8 mouse cellular contexts compared by ENCODE assay signal in the genomic region with DNA sequence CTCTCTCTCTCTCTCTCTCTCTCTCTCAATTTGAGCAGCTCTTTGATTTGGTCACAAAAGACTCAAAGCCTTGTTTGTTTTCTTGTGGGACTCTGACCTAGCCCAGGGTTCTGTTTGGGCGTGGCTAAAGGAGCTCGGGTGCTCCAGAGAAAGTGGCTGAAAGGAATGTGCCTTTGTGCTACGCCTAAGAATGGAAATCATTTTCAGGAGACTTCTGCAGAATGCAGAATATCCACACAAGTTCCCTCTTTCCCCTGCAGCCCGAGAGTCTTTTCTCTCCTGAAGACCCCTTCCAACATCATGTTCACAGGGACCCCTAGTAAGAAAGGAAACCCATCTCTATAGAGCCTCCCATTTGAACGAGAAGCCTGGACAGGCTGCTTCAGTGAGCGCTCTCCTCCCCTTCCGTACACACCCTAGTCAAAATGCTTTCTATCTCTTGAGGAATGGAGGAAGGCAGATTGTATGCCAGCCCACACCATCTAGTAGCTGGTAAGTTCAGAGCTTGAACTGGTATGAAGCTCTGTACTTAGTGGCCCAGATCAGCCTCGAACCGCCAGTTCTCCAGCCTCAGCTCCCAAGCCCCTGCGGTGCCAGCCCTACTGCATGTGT. TPM values are rescaled to one million over a fixed set of nuclear protein-coding genes. Genes with fewer than 3 reads are reported as not detected.
DNase-seq lines count a peak whose midpoint lies in the region; ATAC-seq and TF ChIP-seq lines count a peak whose summit lies in the region.

No protein-coding gene starts in this region.

- ATAC-seq in intestine, embryonic 14.5 days (replicated peaks; ENCODE audit: low FRiP score, low TSS enrichment, low read depth) = no peak
- no peak for ATAC-seq in lung, embryonic 15.5 days (ENCODE audit: borderline replicate concordance, extremely low read depth, low FRiP score, low TSS enrichment)
- no peak for ATAC-seq in activated CD4-positive, CD25-positive, alpha-beta regulatory T cell, adult 4 months

- peak overlapping the region; percentile 80 for H3K4me3 ChIP-seq in gastrocnemius, adult 2 months
- H3K4me3 ChIP-seq in forebrain, embryonic 10.5 days = peak overlapping the region; percentile 52
- H3K4me3 ChIP-seq in intestine, embryonic 14.5 days (ENCODE audit: low read depth, low read length) = peak overlapping the region; percentile 45
- H3K4me3 ChIP-seq in lung, embryonic 15.5 days = peak overlapping the region; percentile 49

- peaks cover 48% of the 10 kb centered on the region for H3K4me1 ChIP-seq in forebrain, embryonic 10.5 days
- peaks cover 36% of the 10 kb centered on the region for H3K4me1 ChIP-seq in intestine, embryonic 14.5 days (replicated peaks; ENCODE audit: control insufficient read depth, insufficient read depth, low read length)
- H3K4me1 ChIP-seq in lung, embryonic 15.5 days = peaks cover 49% of the 10 kb centered on the region

- peak overlapping the region; percentile 62 for H3K4me2 ChIP-seq in intestine, embryonic 14.5 days (ENCODE audit: low read length)
- peak overlapping the region; percentile 67 for H3K4me2 ChIP-seq in lung, embryonic 15.5 days

- DNase-seq in gastrocnemius, adult 2 months = peak; percentile 55
- no peak for DNase-seq in gastrocnemius, postnatal 36 days
- DNase-seq in forebrain, embryonic 10.5 days (ENCODE audit: extremely low spot score, low spot score) = no peak
- DNase-seq in intestine, embryonic 14.5 days (ENCODE audit: low spot score) = peak; percentile 56
- DNase-seq in yolk sac, embryonic 10.5 days (ENCODE audit: low spot score) = peak; percentile 78
- DNase-seq in layer of hippocampus, adult 9-11 months = no peak

- 0 out of 2 replicates have a peak, but pooled peaks cover 2% of the 10 kb centered on the region for H3K36me3 ChIP-seq in forebrain, embryonic 10.5 days (replicated peaks)
- peaks cover 5% of the 10 kb centered on the region; the same call in 1 of the 2 replicates for H3K36me3 ChIP-seq in intestine, embryonic 14.5 days (ENCODE audit: control insufficient read depth, insufficient read depth, low read length)
- peaks cover 9% of the 10 kb centered on the region for H3K36me3 ChIP-seq in lung, embryonic 15.5 days

- intact Hi-C loops in gastrocnemius, adult 2 months (cut with DNase I) = loop anchor here (2.0 to 5.0 kb wide), 2 partner anchors 22 to 65 kb away; no protein-coding TSS in a partner anchor
- intact Hi-C loops in gastrocnemius, postnatal 36 days (cut with DNase I) = no loop called here

- H3K9me3 ChIP-seq in forebrain, embryonic 10.5 days = peaks cover 6% of the 10 kb centered on the region; the same call in 1 of the 2 replicates
- H3K9me3 ChIP-seq in intestine, embryonic 14.5 days (ENCODE audit: control insufficient read depth, low read length) = peaks cover 6% of the 10 kb centered on the region; the same call in 1 of the 2 replicates
- no peaks in the 10 kb centered on the region; the same call in 1 of the 2 replicates for H3K9me3 ChIP-seq in lung, embryonic 15.5 days

- H3K27ac ChIP-seq in gastrocnemius, adult 2 months = peak overlapping the region; percentile 97
- peak overlapping the region; percentile 85 for H3K27ac ChIP-seq in forebrain, embryonic 10.5 days
- H3K27ac ChIP-seq in intestine, embryonic 14.5 days (ENCODE audit: low read depth) = peak overlapping the region; percentile 97
- H3K27ac ChIP-seq in lung, embryonic 15.5 days = peak overlapping the region; percentile 98

- no peak for TF ChIP-seq CTCF in gastrocnemius, adult 2 months (IDR thresholded peaks at IDR 0.05)

- H3K27me3 ChIP-seq in forebrain, embryonic 10.5 days (ENCODE audit: poor library complexity, severe bottlenecking) = peaks cover 13% of the 10 kb centered on the region; the same call in 1 of the 2 replicates
- no peaks in the 10 kb centered on the region for H3K27me3 ChIP-seq in intestine, embryonic 14.5 days (replicated peaks; ENCODE audit: control insufficient read depth, insufficient read depth, low read length)
- no peaks in the 10 kb centered on the region for H3K27me3 ChIP-seq in lung, embryonic 15.5 days

- peak overlapping the region; percentile 44 for H3K9ac ChIP-seq in intestine, embryonic 14.5 days (ENCODE audit: low read length)
- peak overlapping the region; percentile 47 for H3K9ac ChIP-seq in lung, embryonic 15.5 days

- 39% methylated on average over 10 of the region's 10 CpGs for WGBS in forebrain, embryonic 10.5 days
- WGBS in intestine, embryonic 14.5 days = 34% methylated on average over 10 of the region's 10 CpGs
- WGBS in lung, embryonic 15.5 days = 27% methylated on average over 10 of the region's 10 CpGs

RNA-seq across cellular contexts. Expression of gene Naa20, which starts 39.6 kb away (rescaled TPM):
- 10 to 100 TPM; 53.5 to 69.1 TPM for total RNA-seq in gastrocnemius, adult 2 months (2021)
- 10 to 100 TPM; 54.9 to 55.0 TPM for total RNA-seq in gastrocnemius, postnatal 36 days (2021)
- 155 and 167 TPM in 2 replicates for polyA plus RNA-seq in forebrain, embryonic 10.5 days (2016; fragmentation: Nextera tagmentation; extraction: Ambion mirVana)
- 171 and 181 TPM in 2 replicates for polyA plus RNA-seq in intestine, embryonic 14.5 days (2014; fragmentation: Nextera tagmentation; extraction: Ambion mirVana)
- polyA plus RNA-seq in lung, embryonic 15.5 days (2015; fragmentation: Nextera tagmentation; extraction: Ambion mirVana) = 160 and 163 TPM in 2 replicates
- polyA plus RNA-seq in activated CD4-positive, CD25-positive, alpha-beta regulatory T cell, adult 4 months (2017; shearing (Covaris generic)) = 100 to 1,000 TPM; 124 to 131 TPM

Comparison
In these comparisons a context has a peak if more than half of its experiments do, and no peak if none do; other contexts are left out.
1. DNase-seq: peak in gastrocnemius, adult 2 months (single experiment), intestine, embryonic 14.5 days (single experiment) and yolk sac, embryonic 10.5 days (single experiment); none in gastrocnemius, postnatal 36 days (0 of 2), forebrain, embryonic 10.5 days (single experiment) and layer of hippocampus, adult 9-11 months (single experiment).
2. Peak in every context shown above with its lines, with median percentiles within 50 percentile points of each other: H3K27ac ChIP-seq and H3K4me3 ChIP-seq.